Mouse (Mus musculus) heart, postnatal 36 days (tissue): ENCODE data around the gene Gm19426. TPM values are rescaled to one million over a fixed set of nuclear protein-coding genes. Genes with fewer than 3 reads are reported as not detected.
"Not testable (repeated sequence)": the region's sequence is repeated elsewhere in the genome, so short reads cannot be mapped to it uniquely, and the experiment has no call there.

Experiments
- DNase-seq, 2 experiments: peaks; one replicate each; pipeline ENCODE4 v3.0.0; 2021 to 2022
- intact Hi-C: fragments of 180-260 bp; cut with DNase I; formaldehyde crosslinking; loops from one replicate; pipeline ENCODE4 v1.15.1; 2025
- total RNA-seq, 2 experiments: library from RNA; stranded (reverse); gene quantifications; 2 replicates each; pipeline ENCODE4 v1.2.3; 2021

Gene Gm19426
- total RNA-seq, 2 experiments from 2014 or later: 1.1 to 1.4 TPM

DNA sequence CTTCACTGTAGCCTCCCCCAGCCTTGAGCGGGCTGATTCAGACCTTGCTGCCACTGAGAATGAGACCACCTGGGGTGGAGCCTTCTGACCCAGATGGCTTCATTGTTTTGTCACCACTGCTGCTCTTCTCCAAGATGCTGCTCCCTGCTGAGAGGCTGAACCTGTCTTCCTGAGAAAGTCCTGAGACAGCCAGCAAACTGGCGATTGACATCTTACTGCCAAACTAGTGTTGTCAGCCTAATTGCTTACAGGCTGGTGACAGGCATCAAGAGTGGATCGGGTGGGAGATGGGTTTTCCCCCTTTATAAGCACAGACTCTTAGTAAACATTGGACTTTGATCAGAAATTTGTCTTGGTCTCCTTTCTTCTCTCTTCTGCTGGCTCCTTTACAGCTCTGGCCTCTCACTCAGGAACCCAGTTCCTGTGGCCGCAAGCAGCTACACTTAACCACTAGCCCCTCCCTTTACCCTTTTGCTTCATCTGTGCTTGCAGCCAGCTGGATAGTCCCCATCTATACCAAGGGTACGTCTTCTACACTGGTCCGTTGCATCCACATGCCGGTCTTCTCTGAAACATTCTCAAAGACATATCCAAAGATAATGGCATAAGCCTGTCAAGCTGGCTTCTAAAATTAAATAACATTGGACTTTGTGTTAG is 13.7 kb upstream of the Gm19426 start:
- intact Hi-C loops: no loop called here
- no peak for DNase-seq

DNA sequence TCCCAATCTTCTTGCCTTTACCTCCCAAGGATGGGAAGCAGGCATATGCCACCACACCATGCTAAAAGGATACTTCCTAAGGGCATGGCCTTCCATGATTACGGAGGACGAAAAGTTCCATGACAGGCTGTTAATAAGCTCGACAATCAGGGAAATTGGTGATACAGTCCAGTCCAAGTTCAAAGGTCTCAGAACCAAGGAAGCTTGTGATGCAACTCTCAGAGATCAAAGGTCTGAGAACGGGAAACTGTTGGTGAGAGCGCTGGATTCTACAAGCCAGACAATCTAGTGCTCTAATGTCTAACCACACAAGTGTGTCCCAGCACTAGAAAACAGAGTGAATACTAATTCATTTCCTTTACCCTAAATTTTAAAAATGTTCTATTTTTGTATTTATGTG is 12.8 kb upstream of the Gm19426 start:
- DNase-seq: no peak
- intact Hi-C loops: no loop called here

DNA sequence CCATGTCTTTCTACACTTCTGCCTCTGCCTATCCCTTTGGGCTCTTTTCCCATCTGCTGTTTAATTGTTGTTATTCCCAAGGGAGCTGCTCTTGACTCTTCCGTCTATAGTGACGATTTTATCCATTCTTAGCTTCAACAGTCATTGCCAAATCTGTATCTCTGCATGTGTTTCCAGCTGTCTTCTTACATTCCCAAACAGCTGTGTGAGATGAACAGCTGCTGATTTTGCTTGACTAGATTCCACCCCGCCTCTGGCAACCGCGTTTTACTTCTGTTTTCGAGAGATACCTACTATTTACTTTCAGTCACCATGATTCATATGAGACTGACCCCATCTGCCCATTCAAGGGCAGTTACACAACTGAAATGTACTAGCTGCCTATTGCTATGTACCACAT is 6.7 kb upstream of the Gm19426 start:
- intact Hi-C loops: no loop called here
- DNase-seq: peak in 1 of 2 experiments; percentile 18

DNA sequence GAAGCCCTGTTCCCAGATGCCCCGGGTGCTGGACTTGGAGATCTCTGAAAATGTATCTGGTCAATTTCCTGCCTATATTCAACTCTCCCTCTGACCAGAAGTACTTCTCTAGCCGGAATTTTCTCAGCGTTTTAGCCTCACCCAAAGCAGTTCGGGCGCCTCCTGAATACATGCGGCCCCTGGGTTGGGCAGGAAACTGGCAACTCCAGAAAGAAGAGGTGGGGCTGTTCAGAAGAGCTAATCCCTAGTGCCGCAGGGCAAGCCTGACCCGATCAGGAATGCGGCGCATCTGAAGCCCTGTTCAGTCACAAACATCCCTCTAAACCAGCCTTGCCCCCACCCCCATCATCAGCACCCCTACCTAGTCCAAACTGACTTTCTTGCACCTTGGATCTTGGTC is 671 bp upstream of the Gm19426 start:
- intact Hi-C loops: no loop called here
- peak in 1 of 2 experiments; percentile 13 for DNase-seq

DNA sequence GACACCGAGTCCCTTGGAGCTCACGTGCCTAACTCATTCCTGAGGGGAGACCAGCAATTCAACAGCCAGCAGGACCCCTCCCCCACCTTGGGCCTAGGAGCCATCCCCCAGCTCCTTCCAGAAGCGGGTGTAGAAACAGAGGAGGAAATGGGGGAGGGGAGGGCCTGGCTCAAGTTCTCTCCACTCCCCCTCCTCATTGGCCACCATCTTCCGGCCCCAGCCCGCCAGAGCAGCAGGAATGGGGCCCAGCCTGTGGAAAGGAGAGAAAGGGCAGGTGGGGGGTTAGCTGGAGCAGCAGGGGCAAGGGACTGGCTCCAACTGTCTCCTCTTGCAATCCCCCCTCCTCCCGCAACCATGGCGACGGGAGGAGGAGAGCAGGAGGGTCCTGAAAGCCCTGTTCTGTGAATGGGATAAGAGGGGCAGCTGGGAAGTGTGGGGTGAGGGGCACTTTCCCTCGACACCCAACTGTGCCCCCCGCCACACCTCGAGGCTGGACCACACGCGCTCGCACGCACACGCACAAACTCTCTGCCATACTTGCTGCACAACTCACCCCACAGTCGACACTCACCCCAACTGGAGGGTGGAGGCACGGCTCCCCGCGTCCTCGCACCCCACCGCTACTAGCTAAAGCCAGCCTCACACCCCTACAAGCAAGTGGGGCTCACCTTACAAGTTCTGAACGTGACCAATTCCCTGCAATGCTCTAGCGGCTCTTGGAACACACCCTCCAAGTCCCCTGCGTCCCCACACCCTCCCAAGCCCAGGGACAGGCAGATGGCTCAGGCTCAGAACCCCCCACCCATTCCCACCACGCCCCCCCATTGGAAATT is 788 bp downstream of the Gm19426 start:
- no peak for DNase-seq
- intact Hi-C loops: loop anchor here (2.0 kb wide), 1 partner anchor 56 kb away; the partner anchor contains the start of gene Ube2l6

DNA sequence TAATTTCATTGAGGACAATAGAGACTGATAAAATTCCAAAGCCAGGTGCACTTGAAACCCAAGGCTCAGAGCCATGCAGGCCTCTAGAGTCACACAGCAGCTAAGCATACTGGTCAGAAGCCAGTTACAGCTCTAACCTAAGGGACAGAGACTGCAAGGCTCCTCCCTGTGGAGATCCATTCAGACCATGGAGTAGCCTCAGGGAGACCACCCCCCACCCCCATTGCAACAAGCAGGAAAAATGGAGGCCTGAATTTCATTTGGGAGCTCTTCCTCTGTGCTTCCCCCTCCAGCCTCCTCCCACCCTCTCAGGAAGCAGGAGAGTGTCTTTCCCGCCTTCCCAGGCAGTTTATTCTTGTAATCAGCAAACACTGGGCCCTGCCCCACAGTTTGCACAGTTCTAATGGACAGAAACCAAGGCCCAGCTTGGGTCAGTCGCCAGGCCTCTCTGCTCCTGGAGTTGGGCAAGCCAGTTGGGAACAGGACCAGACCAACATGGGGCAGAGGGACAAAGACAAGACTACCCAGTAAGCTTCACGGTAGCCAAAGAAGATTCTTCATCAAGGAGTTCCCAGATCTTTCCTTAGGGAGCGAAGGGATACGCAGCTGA is 1.5 kb downstream of the Gm19426 start:
- intact Hi-C loops: loop anchor here (2.0 kb wide), 1 partner anchor 57 kb away; the partner anchor contains the start of gene Ube2l6
- peak in 1 of 2 experiments; percentile 15 for DNase-seq

DNA sequence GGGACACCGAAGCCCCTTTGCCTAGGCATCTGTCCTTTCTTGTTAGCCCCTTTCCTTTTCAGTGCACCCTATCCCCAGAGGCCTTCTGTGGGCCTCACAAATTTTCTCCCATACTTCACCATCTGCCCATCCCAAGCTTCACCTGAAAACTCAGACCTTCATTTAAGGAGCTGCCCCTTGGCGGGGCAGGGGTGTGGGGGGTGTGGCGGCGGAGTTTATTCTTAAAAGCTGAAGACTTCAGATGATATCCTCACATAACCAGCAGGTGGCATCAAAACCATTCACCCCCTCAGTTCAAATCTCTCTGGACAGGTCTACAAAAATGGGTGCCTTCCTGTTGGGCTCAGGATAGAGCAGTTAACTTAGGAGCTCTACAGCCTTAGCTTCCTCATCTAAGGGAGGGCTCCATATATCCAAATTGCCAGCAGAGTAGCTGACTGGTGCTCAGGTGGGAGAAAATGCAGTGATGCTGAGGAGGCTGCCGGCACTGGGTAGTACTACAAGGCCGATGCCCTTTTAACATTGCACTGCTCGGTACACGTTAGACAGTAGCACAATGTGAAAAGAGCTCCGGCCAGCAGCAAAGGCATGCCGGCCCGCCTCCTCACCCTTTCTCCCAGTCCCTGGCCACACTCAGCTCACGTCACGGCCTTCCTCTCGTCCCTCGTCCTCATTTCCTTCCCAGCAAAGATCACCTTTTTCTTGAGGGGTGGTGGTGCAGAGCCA is 2.7 kb downstream of the Gm19426 start:
- intact Hi-C loops: no loop called here
- DNase-seq: no peak

DNA sequence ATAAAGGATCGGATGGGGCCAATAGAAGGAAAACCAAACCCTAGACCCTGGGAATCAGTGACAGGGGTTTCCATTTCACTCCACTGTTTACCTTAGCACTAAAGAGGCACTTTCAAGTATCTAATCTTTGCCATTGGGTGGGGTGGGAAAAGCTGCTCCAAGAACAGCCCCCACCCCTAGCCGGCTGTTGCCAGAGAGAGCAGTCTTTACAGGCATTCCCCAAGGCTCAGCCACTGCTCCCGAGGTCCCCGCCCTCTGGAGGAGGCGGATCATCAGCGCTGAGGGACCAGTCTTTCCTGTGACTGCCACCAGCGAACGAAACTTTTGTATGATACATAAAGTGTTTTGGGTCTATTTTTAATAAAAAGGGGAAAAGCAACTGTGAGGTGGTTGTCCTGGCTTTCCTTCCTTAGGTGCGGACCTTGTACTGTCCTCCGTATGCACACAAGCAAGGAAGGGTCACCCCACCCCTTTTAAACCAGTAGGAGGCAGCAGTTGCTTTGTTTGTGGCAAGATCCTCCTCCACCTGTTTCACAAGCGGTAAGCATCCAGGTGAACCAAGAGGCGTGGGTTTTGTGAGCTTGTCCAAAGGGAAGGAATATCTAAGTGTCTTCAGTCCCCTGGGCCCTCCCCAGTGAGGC is 5.1 kb downstream of the Gm19426 start:
- peak in 1 of 2 experiments; percentile 18 for DNase-seq
- intact Hi-C loops: no loop called here

DNA sequence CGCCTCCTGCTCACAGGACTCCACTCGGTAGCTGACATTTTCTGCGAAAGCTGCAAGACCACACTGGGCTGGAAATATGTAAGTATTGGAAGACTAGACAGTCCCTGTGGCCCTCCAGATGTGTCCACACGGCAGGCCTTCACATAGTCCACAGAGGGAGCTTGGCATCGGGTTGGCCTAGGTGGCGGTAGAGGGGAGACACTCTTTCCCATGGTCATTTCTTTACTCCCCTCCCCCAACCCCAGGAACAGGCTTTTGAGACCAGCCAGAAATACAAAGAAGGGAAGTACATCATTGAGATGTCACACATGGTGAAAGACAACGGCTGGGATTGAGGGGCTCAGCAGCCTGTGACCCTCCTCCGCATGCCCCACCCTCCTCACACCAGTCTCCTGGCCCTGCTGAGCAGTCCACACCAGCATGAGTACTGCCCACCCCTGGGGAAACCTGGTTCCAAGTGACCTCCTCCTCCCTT is 6.0 kb downstream of the Gm19426 start:
- DNase-seq: no peak
- intact Hi-C loops: no loop called here

DNA sequence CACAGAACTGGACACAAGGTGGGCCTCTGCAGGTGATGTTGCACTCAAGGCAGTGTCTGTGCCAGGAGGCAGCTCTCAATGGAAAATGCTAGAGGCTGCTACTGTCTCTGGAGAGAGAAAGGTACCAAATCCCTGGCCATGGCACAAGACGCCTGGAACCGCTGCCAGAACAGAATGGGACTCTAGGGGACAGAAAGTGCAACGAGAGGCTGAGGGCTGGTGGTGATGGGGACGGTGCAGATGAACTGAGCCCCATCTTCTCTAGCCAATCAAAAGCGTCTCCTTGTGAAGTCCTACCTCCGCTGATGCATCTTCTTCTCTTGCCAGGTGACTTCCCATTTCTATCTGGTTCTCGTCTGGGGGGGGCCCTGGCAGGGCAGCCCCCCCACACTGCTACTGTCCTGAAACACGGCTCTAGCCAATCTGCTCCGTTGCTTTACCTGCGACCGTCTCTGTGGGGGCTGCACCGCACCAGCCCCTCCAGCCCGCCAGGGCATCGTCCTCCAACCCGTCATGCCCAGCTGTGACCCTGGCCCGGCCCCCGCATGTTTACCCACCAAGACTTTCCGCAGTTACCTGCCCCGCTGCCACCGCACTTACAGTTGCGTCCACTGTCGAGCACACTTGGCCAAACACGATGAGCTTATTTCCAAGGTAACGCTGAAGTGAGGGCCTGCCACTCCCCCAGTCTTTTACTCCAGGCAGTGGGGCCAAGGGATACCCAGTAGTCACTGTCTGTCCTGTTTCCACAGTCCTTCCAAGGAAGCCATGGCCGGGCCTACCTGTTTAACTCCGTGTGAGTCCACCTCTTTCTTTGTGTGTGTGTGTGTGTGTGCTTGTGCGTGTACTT is 6.9 kb downstream of the Gm19426 start:
- intact Hi-C loops: no loop called here
- no peak for DNase-seq

DNA sequence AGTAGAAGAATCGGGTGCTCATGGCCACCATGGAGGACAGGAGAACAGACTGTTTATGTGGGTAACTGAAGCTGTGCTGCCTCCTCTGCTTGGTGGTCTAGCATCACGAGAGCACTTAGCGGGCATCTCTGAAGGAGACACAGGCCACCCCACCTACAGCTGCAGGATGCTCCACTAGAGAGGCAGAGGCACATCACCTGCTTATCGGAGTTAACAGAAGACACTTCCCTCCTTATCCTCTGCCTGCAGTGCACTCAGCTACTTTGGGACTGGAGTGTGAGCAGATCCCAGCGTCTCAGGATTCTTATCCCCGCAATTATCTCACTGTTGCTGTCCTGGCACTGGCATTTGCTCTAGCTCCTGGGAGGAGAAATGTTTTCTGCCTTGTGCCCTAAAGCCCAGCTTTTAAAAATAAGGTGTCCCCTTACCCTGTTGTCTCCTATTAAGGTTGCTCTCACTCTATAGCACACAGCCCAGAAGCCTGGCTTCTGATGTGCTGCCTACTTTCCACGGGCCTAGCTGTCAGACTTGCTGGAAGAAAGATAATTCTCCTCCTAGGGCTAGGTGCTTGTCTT is 8.0 kb downstream of the Gm19426 start:
- intact Hi-C loops: no loop called here
- no peak for DNase-seq

DNA sequence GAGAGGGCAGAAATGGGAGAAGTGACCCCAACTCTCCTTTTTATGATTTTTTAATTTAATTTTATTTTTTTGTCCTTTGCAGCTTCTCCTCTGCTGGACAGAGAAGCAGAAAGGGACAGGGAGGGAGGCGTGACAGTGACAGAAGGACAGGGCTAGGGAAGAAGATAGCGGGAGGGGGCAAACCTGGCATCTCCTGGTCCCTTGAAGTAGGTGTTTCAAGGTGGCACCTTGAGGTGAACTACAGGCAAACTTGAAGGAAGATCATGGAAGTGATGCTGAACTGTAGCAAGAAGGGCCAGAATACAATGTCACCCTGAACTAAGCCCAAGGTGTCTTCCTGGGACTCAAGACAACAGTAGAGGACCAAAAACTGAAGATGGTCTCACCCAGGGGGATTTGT is 8.5 kb downstream of the Gm19426 start:
- no peak for DNase-seq
- intact Hi-C loops: no loop called here

DNA sequence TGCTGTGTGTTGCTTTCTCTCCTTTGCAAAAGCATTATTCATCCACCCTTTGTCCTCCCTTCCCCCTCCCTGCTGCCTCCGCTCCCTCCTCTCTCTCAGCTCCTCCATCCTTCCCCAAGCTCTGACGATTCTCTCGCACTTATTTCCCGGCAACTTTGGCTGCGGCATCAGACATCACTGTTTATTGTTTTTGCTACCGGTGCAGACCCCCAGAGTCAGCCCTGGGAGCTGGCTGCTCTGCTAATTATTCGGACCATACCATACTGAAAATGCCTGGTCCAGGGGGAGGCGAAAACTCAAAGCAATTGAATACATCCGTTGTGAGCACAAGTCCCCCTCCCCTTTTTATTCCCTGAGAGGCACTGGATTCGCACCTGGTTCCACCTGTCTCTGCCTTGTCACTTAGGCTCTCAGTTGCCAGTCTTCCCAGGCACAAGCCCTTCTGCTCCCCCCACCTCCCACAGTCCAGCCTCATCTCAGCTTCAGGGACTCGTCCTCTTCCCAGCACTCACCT is 9.0 kb downstream of the Gm19426 start:
- intact Hi-C loops: no loop called here
- DNase-seq: no peak

DNA sequence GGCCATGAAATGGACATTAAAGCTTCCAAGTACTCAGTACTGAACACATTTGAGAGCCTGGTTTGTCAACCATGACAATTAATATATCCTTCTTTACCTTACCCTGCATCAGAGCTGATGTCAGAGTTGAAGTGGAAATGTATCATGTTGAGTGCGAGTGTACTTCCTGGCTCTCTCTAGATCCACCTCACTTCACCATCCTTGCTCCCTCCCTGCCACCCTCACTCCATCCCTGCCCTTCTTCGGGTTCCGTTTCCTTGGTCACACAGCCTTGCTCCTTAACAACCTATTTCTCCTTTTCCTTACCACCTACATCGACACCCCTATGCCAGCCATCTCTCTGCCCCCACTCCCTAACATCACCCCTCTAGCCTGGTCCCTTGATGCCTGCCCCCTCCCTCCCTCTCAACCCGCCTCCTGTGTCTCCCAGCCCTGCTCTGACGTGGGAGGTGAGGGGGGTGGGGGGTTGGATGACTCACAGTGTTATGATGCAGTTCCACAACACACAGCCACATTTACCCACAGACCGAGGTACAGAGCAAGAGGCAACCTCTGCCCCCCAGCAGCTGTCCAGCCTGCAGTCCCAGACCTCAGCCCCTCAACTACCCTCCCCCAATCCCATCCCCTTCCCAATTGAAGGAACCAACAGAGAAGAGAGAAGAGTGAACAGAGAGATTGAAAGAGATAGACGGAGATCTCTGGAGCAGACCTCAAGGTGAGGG is 9.7 kb downstream of the Gm19426 start, which contains the start of gene Ypel4:
Gene Ypel4, plus strand, starts transcription at position 480 of the 722 bp plus-strand sequence.
- intact Hi-C loops: no loop called here

DNA sequence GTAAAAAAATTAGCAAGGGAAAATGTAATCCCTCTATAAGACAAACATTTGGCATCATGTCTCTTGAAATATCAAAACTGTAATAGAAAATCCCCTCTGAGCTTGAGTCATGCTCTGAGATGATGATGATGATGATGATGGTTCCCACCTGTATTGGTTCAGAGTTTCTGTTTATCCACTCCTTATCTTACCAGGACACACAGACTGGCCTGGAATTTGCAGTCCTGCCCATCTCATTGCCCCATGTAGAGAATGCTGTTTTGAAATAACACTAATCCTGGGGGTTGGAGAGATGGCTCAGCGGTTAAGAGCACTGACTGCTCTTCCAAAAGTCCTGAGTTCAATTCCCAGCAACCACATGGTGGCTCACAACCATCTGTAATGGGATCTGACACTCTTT is 11.1 kb downstream of the Gm19426 start:
- DNase-seq: no peak
- intact Hi-C loops: no loop called here

More for the DNA sequence above, 9.7 kb downstream of the Gm19426 start, which contains the start of gene Ypel4:
- DNase-seq: peak in 1 of 2 experiments; percentile 51

DNA sequence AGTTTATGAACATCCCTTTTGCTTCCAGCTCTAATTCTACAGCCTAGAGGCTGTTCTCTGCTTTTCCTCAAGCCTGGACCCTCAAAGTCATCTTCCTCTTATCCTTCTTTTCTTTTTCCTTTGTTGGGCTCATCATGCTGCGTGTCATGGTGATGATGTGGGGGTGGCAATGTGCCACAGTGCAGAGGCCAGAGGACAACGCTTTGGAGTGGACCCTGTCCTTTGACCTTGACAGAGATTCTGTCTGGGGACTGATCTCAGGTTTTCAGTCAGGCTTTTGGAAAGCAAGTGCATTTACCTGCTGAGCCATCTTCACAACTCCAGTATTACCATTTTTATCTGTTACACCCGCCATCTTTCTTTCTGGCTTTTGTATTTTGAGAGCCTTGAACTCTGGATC is 12.2 kb downstream of the Gm19426 start:
- intact Hi-C loops: no loop called here
- DNase-seq: no peak

DNA sequence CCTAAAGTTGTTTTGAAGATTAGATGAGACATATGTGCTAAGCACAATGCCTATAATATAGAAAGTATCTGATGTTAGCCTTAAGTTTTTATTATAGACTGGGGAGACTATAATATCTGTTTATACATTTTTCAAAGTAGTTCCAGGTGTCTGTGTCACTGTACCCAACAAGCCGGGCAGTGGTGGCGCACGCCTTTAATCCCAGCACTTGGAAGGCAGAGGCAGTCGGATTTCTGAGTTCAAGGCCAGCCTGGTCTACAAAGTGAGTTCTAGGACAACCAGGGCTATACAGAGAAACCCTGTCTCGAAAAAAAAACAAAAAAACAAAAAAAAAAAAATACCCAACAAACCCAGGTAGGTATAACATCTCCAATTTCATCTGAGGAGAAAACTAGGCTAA is 15.3 kb downstream of the Gm19426 start:
- intact Hi-C loops, DNase-seq: not testable (repeated sequence)
